Mouse (Mus musculus) cerebellum, adult 8-10 months (tissue): Measurements from ENCODE around the gene Rprd1b.
A peak's percentile ranks its signal among the peaks of the same experiment; 100 is the strongest.
"Not testable (repeated sequence)": the region's sequence is repeated elsewhere in the genome, so short reads cannot be mapped to it uniquely, and the experiment has no call there.

Experiments used
- DNase-seq: peaks from one replicate; pipeline ENCODE4 v3.0.0; 2022

The Rprd1b gene

DNA sequence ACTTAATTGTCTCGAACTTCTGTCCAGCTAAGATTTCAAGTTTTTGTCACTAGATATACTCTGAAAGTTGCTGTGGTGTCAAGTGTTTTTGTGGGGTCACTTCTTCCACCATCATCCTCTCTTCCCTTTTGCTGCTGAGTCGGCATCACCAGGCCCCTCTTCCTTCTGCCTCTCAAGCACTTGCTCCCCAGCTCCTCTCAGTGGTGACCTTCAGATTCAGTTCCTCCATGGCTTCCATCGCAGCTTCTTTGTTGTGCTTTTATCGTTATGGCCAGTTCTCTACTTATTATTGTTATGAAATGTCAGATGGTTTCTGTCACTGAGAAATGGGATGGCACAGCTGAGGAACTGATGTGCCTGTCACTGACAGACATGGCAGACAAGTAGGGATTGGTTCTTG lies 17.9 kb downstream of the Rprd1b start:
- no peak for DNase-seq

DNA sequence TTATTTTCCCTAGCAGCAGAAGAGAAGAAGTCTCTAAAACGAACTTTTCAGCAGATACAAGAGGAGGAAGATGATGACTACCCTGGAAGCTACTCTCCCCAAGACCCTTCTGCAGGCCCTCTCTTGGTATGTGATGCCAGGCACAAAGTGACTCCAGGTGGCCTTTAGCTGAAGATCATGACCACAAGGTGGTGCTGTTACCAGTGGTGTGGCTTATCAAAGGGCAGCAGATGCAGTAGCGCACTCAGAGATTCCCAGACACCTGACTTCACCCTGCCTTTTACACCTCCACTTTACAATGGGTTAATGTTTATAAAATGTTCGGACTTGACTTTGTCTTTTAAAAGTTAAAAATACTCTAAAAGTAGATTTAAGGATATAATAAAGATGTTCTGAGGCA lies 19.6 kb downstream of the Rprd1b start:
- DNase-seq: peak; percentile 68

DNA sequence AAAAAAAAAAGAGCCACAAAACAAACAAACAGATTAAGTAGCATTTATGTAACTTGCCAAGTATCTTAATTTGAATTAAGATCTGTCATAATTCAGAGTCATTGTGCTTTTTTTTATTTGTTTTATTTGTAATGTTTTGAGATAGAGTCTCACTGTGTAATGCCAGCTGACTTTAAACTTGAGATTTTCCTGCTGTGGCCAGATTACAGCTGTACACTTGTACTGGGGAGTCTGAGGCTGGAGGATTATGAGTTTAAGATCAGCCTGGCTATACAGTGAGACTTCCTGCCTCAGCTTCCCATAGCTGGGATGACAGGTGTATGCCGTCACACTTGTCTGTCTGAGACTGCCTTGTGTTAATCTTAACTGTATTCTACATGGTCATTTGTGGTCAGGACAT lies 20.4 kb downstream of the Rprd1b start:
- no peak for DNase-seq

DNA sequence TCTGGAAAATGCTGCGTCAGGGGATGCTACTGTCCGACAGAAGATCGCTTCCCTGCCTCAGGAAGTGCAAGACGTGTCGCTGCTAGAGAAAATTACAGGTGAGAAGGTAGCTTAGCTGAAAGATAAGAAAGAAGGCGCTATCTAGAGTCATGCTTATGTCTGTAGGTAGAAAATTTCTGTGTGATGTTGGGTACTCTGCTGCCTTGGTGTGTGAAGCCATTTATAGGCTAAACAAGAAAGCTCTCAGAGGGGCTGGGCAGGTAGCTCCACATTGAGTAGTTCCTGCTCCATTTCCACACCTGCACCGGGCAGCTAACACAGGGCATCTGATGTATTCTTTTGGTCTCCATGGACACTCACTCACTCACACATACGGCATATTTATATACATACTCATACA lies 21.8 kb downstream of the Rprd1b start:
- DNase-seq: no peak

DNA sequence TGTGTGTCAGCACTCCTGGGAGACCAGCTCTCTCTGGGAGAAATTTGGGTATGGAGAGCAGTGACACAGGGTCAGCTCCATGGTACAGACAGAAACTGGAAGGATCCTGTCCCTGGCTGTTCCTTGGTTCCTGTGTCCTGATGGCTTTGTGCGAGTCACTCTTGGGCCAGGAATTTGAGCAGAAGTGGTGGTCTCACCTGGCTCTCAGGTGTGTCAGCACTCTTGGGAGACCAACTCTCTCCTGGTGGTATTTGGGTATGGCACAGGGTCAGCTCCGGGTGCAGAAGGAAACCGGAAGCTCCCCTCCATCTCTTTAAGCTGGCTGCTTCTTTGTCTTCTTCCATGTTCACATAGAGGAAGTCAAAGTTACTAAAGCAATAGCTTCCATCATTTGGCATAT lies 26.3 kb downstream of the Rprd1b start:
- DNase-seq: no peak

DNA sequence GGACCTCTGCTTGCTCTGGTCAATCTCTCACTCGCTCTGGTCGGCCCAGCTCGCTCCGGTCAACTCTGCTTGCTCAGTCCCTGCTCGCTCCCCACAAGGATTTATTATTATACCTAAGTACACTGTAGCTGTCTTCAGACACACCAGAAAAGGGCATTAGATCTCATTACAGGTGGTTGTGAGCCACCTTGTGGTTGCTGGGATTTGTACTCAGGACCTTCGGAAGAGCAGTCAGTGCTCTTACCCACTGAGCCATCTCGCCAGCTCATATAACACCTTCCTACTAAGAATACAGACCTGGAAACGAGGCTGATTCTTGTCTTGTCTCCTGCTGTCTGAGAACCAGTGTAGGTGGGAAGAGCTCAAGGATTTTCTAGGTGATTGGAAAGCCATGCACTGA lies 27.1 kb downstream of the Rprd1b start:
- not testable (repeated sequence) for DNase-seq

DNA sequence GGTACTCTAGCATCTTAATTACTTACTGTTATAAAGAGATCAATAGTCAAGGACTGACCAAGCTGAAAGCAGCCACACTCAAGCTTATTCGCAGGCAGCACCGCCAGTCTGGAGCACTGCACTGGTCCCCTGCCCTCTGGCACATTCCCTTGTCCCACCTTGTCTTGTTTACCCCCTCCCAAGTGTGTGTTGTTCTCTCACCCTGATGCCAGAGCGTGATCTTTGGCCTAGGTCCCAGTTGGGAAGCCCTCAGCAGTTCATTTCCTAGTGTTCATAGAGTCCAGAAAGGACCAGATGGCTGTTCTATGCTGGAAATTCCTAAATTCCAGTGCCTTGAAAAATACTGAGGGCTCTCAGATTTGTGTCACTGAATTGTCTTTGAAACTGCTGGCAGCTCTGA lies 28.7 kb downstream of the Rprd1b start:
- peak; percentile 86 for DNase-seq

DNA sequence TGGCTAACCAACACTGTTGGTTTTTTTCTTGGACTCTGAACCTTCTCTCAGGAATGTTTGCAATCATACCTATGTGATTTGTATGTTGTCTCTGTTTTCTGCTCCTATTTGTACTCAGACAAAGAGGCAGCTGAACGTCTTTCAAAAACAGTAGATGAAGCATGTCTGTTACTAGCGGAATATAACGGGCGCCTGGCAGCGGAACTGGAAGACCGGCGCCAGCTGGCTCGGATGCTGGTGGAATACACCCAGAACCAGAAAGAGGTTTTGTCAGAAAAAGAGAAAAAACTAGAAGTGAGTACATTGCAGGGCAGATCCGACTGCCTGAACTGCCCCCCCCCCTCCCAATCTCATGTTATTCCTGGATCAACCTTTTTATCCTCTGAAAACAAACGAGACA lies 30.2 kb downstream of the Rprd1b start:
- peak; percentile 85 for DNase-seq

DNA sequence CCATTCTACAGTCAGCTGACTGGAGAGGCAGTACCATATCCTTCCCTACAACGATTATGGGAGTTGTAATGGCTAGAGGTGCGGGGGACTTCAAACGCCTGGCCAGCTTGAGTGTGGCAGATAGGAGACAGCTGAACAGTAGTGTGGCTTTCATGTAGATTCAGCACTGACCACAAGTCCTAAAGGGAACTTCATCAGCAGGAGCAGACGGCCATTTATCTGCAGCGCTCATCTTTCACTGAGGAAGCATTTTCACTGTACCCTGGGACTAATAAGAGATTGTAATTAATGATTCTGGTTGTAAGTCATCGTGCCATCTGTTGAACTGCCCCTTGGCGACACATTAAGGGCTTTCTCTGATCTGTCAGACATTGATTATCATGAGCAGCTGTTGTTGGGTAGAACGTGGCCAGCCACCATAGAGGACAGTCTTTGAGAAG lies 31.4 kb downstream of the Rprd1b start:
- no peak for DNase-seq

DNA sequence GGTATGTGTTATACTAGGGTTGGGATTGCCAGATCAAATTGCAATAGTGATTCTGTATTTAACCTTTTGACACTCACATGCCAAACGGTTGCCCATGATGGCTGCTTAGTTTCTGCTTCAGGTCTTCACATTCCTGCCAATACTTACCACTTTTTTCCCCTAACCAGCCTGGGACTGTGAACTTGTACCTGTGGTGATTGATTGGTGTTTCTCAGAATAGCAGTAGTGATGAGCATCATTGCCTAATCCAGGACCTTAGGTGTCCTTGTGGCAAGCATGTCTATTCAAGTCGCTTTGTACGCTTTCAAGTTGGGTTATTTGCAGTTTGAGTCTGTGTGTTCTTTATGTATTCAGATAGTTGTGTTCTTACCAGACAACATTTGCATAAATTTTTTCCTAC lies 34.7 kb downstream of the Rprd1b start:
- no peak for DNase-seq

DNA sequence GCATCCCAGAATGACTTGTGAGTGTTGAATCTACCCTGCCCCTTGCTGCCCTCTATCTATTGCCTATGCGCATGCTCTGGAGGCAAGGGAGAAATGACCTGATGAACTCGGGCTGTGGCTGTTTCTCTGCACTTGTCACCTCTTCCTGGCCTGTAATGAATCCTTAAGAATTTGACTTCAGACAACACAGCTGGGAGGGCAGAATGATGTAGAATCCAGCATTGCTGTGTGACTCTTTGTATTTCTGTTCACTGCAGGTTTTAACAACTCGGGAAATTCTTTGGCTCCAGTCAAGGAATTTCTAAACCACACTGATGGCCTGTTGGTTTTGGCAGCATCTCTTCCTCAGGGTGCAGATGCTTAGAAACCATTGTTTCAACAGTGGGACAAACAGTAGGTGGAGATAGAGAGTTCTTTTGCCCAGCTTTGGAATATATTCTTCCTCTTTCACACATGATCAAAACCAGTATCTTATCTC lies 36.3 kb downstream of the Rprd1b start:
- peak; percentile 23 for DNase-seq

DNA sequence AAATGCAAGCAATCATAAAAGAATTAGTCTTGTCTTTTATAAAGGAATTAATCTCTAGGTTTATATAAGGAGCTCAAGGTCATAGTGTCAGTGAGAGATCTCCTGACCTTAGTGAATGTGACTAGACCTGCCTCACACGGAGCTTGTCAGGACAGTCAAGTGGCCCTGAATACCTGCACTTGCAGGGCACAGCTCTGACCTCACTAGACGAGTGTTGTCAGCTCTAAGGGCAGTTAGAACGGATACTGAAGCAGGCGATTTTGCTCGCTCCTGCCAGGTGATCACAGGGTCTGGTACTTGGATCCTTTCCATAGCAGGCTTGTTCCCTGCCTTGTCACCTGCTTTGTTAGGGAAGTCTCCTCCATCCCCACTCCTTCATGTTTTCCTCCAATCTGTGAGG lies 36.8 kb downstream of the Rprd1b start:
- DNase-seq: no peak

DNA sequence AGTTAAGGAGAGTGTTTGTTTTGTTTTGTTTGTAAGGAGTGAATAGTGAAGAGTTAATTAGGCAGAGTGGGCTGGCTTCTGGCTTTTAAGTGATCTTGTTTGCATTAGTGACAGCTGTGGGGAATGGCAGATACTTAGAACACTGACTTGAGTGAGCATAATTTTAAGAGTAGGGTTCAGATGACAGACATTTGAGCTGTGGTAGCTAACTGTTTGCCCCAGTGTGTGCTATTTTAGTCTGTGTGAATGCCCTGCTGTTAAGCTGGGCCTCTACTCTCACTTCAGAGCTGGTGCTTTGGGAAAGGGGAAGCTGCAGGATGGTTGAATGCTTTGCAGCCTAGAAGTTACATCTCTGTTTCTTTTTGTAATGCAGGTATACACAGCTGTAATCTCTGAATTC lies 38.2 kb downstream of the Rprd1b start:
- no peak for DNase-seq

DNA sequence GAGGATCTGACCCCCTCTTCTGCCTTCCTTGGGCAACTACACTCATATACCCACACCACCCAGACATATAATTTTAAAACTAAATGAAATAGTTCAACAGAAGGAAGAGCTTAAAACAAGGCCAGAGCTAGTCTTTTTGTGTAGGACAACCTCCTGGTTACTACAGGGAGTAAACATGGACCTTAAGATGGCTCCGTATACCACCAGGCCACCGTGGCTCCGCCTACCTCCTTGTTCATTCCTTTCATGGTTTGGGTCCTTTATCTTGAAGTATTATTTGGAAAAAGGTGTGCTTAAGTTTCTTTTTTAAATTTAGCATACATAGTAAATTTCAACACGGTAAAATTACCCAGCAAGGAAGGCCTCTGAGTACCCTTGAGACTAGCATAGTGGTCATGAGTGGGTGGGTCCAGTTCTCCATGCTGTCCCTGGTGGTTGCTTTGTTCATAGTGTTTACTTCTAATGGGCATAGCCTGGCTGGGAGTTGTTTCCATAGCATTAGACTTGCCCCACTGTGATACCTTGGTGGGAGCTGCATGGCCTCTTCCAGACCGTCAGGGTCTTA lies 39.0 kb downstream of the Rprd1b start:
- DNase-seq: no peak

DNA sequence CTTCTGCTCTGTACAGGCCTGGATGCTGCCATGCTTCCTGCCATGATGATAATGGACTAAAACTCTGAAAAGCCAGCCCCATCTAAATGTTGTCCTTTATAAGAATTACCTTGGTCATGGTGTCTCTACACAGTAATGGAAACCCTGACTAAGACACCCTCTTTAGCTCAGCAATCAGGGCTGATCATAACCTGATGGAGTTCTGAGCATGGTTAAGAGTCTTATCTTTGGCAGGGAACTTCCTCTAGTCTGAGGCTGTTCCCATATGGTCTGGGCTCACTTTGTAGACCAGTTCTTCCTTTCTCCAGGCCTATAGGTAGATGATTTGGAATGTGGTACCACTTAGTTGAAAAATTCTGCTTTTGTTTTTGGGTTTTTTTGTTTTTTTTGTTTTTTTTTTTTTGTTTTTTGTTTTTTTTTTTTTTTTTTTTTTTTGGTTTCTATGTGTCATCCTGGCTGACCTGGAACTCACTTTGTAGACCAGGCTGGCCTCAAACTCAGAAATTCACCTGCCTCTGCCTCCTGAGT lies 40.2 kb downstream of the Rprd1b start:
- DNase-seq: no peak

DNA sequence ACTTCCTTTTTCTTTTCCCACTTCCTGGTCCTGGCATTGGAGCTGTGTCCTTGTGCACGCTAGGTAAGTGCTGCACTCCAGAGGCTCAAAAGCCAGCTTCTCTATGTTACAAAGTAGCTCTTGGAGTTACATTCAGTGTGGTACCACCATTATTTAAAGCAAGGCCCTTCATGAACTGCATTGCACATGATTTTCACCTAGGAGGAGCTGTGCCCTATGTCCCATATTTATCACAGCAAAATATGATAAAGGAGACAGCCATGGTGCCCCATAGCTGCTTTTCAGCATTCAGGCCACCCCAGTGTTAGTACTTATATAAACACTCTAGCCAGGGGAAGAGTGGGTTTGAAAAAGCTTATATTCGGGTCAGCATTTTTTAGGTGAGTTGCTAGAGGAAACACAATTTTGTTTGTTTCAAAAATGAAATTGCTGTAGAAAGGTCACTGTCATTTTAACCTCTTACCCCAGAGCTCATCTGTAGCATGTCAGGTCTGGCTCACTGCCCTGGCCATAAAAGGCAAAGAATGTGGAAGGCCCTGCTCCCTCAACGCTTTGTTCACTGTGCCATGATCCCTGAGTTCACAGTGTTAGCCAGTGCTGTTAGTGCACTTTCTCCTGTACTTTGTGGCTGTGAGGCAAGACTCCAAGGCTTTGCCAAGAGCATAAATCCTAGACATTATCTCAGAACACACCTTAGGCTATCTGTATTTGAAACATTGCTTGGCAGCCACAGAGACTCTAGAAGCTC lies 42.8 kb downstream of the Rprd1b start:
- DNase-seq: no peak

DNA sequence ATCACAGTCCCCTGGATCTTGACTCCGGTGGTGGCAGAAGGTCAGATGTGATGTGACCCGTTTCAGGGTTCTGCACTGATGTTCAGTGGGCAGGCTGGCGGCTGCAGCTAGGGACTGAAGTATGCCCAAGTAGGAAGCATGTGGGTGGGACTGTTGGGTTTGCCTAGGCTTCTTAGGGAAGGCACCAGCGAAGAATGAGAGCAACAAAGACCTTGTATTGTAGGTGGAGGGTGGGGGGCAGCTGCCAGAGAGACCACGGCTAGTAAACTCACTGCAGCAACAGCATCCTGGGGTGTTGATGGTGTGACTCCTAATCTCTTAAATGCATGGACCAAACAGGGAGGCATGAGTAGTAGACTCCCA lies 43.3 kb downstream of the Rprd1b start:
- no peak for DNase-seq

DNA sequence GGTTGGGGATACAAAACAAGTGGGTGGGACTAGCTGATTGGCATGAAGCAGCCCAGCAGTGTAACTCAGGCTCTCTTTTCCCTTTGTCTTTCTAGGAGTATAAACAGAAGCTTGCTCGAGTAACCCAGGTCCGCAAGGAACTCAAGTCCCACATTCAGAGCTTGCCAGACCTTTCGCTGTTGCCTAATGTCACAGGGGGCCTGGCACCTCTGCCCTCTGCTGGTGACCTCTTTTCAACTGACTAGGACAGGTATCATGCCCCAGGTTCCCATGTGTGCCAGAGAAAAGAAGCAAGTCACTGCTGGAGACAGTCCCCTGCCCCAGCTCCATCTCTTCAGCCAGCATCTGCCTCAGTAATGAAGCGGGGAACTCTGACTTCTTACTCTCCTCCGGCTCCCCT lies 46.5 kb downstream of the Rprd1b start:
- DNase-seq: no peak

DNA sequence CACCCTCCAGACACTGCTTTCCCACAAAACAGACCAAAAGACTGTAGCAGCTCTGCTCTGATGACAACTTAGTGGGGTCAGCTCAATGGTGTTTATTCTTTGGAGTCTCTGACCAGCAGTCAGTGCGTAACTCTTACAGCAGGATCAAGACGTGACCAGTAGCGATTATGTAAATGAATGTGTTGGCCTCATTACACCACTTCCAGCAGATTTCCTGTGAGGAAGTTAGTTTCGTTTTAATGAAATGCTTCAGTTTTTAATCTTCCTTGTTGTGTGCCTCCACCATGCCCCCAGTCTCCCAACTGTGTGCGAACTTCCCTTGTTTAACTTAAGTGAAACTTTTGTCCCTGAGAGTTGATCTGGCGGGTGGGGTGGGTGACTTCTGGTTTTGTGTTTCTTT lies 48.4 kb downstream of the Rprd1b start:
- DNase-seq: no peak

DNA sequence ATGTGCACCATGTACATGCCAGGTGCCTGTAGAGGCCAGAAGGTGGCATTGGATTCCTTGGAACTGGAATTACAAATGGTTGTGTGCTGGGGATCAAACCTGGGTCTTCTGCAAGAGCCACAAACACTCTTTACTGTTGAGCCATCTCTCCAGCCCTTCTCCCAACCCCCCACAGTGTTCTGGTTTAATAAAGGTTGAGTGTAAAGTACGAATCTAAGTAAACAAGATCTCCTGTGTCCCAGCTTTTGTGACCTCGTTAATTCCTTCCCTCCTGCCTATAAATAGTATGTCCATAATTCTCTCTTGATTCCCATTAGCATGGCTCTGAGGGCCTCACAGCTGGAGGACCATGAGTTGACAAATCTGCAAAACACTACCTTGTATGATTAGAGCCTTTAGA lies 49.7 kb downstream of the Rprd1b start:
- no peak for DNase-seq

DNA sequence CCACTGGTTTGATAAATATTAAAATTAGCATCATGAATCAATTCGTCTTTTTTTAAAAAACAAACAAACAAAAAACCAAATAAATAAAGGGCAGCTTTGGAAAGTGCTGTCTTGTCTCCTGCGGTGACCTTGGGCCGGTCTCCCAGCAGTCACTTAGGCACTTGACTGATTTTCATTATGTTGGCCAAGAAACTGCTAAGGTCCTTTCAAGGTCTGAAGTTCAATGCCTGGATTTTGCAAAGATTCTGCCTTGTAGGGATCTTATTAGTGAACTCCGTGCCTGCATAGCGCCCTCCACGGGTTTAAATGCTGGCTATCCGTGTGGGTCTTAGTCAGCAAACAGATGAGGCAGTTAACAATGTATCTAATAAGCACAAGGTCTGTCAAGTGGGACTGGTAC lies 50.7 kb downstream of the Rprd1b start:
- DNase-seq: no peak

DNA sequence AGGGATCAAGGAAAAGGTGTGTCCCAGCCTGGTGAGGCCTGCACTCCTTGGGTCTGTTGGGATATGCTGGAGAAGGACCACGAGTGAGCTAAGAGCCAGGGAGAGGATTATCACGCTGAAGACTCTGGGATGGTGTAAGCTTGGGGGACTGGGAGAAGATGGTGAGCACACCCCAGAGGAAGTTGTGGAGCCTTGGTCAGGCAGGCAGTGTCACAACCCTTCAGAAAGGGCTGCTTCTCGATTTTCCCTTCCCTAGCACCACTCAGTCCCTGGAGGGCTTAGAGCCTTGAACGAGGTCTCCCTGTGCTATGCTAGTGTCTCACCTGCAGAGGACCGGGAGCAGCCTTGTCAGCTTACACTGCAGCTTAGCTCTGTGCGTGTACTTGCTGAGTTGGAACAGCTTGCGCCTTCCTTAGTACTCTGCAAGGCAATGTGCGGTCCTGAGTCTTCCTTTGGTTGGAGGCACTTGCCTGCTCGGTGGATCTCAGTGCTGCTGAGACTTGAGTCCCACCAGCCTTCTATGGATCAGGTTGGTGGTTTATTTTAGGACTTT lies 51.6 kb downstream of the Rprd1b start:
- no peak for DNase-seq

DNA sequence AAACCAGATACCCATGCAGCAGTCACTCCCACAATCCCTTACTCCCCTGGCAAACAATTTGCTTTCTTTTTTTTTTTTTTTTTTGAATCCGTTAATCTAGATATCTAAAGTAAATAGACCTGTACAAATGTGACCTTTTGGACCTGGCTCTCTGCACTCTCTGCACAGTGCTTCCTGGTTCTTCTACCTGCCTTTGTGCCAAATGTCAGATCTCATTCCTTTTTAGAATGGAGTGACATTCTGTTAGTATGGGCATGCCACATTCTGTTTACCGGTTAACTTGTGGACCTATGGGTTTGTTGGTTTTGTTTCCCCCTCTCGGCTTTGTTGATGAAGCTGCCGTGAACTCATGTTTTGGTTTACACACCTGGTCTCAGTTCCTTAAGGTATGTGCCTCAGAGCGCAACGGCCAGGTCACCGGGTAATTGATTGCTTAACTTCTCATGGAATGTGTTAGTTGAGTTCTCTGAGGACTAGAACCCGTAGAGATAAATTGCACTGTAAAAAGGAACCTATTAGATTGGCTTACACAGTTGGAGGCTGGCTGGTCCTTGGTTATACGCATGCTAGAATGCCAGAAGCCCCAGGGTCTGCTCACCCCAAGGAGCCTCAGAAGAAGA lies 52.4 kb downstream of the Rprd1b start:
- DNase-seq: no peak

DNA sequence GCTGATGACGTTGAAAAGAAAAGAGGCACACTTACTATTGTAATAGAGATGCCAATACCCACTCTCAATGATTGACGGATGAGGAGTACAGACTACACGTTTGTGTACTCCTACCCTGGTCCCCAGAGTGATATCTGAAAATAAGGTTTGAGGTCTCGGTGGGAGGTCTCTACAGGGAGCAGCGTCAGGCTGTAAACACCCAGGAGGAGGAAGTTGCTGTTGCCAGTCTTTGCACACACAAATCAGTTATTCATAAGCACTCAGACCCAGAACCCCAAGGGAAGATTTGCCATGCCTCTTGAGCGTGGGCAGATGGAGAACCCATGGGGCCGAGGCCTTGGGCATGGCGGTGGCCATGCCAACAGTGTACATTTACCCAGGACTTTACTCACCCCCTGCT lies 56.2 kb downstream of the Rprd1b start:
- no peak for DNase-seq
